Mouse (Mus musculus): ENCODE results near the gene Fam69a.

DNA sequence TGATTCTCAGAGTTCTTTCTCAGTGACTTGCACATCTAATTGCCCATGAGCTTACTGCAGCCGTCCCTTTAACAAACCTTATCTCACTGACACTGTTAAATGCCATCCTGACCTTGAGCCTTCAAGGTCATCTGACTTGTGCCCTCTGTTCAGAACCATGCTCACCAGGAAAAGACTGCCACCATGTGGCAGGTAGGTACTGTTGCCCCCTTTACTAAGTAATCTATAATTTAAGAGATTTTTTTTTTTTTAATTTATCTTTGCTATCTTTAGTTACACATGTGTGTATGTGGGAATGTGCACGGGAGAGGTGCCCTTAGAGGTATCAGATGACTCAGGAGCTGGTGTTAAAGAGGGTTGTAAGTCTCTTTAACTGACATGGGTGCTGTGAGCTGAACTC, 18.2 kb upstream of the Fam69a start:
- TF ChIP-seq POLR2A (IDR thresholded peaks at IDR 0.05; ENCODE audit: borderline replicate concordance, control insufficient read depth, low read depth, low read length): no peak
- TF ChIP-seq CTCF (IDR thresholded peaks at IDR 0.05; ENCODE audit: control insufficient read depth, insufficient read depth, low read length): peak; percentile 51
